Mouse (Mus musculus): ENCODE measurements around the gene Nr2f6. TPM values are rescaled to one million over a fixed set of nuclear protein-coding genes. Genes with fewer than 3 reads are reported as not detected.

The Nr2f6 gene
- polyA plus RNA-seq, 1 experiment from 2014 or later = 21.7 TPM

DNA sequence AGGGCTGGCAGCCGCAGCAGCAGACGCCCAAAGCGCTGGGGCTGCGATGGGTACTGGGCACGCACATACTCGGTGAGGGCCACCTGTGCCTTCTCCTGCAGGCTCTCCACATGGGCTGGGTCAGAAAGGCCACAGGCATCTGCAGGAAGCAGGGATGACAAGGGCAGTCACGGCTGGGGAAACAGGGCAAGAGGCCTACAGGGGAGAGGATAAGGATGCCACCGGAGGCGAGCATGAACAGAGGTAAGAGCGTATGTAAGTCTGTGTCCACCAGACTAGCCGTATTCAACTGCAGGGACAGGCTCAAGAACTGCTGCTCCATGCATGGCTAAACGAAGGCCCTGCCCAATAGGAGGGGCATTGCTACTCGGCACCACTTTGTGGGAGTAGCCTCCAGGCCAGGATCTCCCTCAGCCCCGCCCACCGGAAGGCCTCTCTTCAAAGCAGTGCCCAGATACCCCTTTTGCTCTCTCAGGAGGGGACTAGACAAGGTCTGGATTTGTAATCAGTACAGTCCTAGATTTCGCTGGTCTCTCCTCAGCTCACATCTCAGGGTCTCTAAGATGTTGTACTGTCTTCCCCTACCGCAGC is 7.0 kb downstream of the Nr2f6 start:
- WGBS = 76% methylated on average over 17 of the region's 17 CpGs
- no peak for ATAC-seq
- H3K4me2 ChIP-seq (replicated peaks) = no peak overlapping the region
- H3K27ac ChIP-seq = no peak overlapping the region
- H3K36me3 ChIP-seq = peaks cover 28% of the 10 kb centered on the region
- no peak overlapping the region for H3K4me3 ChIP-seq (replicated peaks)
- peaks cover 16% of the 10 kb centered on the region; the same call in 1 of the 2 replicates for H3K27me3 ChIP-seq
- H3K4me1 ChIP-seq (replicated peaks) = peaks cover 43% of the 10 kb centered on the region
- no peaks in the 10 kb centered on the region for H3K9me3 ChIP-seq
- H3K9ac ChIP-seq (replicated peaks) = no peak overlapping the region

- Histone ChIP-seq H3K4me1 (replicated peaks) (peaks cover 34% of the 10 kb centered on the region), H3K27ac (no peak overlapping the region), H3K9ac (replicated peaks) (no peak overlapping the region), H3K27me3 (peaks cover 15% of the 10 kb centered on the region; the same call in 1 of the 2 replicates), H3K4me2 (replicated peaks) (no peak overlapping the region), H3K4me3 (replicated peaks) (no peak overlapping the region), H3K9me3 (no peaks in the 10 kb centered on the region), H3K36me3 (peaks cover 35% of the 10 kb centered on the region)
- WGBS = 88% methylated on average over 3 of the region's 3 CpGs
- no peak for ATAC-seq
These were observed 8.8 kb downstream of the Nr2f6 start for GRCm38 (mm10) chr8:71373000-71373399.

DNA sequence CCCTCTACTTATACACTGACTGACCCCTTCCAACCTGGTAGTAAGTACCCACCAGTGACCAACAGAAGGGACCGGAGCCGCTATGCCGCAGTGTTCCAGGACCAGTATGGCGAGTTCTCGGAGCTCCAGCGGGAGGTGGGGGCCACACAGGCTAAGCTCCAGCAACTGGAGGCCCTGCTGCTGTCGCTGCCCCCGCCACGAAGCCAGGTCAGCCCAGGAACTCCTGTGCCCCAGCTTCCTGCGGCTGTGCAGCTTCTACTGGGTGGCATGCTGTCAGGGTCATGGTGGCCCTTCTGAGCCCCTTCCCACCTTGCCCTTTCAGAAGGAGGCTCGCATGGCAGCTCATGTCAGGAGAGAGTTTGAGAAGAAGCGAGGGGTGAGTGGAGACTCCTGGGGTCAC is 9.3 kb downstream of the Nr2f6 start:
- Histone ChIP-seq H3K9ac (replicated peaks) (no peak overlapping the region), H3K4me3 (replicated peaks) (no peak overlapping the region), H3K36me3 (peaks cover 30% of the 10 kb centered on the region), H3K27me3 (peaks cover 9% of the 10 kb centered on the region; the same call in 1 of the 2 replicates), H3K4me2 (replicated peaks) (no peak overlapping the region), H3K4me1 (replicated peaks) (peaks cover 39% of the 10 kb centered on the region), H3K9me3 (no peaks in the 10 kb centered on the region), H3K27ac (peak overlapping the region; percentile 39; the same call in 1 of the 2 replicates)
- ATAC-seq = no peak
- WGBS = 85% methylated on average over 12 of the region's 12 CpGs

- H3K4me1 ChIP-seq (replicated peaks) = peaks cover 34% of the 10 kb centered on the region
- WGBS = under 1% methylated on average over 68 of the region's 68 CpGs
- peaks cover 29% of the 10 kb centered on the region for H3K36me3 ChIP-seq
- peak; percentile 86 for ATAC-seq
- H3K9ac ChIP-seq (replicated peaks) = peak within 1 kb of the TSS; percentile 65
- H3K27ac ChIP-seq = peak within 1 kb of the TSS; percentile 81
- no peaks in the 10 kb centered on the region for H3K9me3 ChIP-seq
- H3K4me2 ChIP-seq (replicated peaks) = peak within 1 kb of the TSS; percentile 54
- no peaks in the 10 kb centered on the region for H3K27me3 ChIP-seq
- H3K4me3 ChIP-seq (replicated peaks) = peak within 1 kb of the TSS; percentile 72
These were observed 10.4 kb downstream of the Nr2f6 start, which contains the start of gene Ocel1 for GRCm38 (mm10) chr8:71371236-71371848. Gene Ocel1 (plus strand): TSS chr8:71371298.

DNA sequence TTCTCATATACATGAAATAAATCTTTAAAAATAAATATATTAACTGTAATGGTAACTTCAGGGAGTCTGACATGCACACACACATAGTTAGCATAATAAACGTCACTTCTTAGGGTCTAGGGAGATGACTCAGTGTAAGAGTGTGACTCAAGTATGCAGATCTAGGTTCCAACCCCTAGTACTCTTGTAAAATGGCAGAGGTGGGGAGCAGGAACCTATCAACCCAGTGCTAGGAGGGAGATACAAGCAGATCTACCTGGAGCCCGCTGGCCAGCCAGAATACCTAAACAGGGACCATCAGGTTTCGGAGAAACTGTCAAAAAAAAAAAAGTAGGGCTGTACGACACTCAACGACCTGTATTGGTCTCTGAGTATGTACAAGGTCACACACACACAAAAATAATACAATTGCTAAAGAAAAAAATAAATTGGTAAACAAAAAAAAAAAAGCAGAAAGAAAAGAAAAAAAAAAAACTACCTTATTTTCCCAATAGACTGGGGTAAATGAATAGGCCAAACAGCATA is 11.0 kb downstream of the Nr2f6 start:
- Histone ChIP-seq H3K27ac (peak overlapping the region; percentile 81), H3K9ac (replicated peaks) (peak overlapping the region; percentile 65), H3K4me2 (replicated peaks) (peak overlapping the region; percentile 54), H3K36me3 (peaks cover 29% of the 10 kb centered on the region), H3K27me3 (no peaks in the 10 kb centered on the region), H3K4me1 (replicated peaks) (peaks cover 34% of the 10 kb centered on the region), H3K4me3 (replicated peaks) (peak overlapping the region; percentile 72), H3K9me3 (no peaks in the 10 kb centered on the region)
- whole genome bisulfite sequencing = 23% methylated on average over 5 of the region's 5 CpGs
- no peak for ATAC-seq

DNA sequence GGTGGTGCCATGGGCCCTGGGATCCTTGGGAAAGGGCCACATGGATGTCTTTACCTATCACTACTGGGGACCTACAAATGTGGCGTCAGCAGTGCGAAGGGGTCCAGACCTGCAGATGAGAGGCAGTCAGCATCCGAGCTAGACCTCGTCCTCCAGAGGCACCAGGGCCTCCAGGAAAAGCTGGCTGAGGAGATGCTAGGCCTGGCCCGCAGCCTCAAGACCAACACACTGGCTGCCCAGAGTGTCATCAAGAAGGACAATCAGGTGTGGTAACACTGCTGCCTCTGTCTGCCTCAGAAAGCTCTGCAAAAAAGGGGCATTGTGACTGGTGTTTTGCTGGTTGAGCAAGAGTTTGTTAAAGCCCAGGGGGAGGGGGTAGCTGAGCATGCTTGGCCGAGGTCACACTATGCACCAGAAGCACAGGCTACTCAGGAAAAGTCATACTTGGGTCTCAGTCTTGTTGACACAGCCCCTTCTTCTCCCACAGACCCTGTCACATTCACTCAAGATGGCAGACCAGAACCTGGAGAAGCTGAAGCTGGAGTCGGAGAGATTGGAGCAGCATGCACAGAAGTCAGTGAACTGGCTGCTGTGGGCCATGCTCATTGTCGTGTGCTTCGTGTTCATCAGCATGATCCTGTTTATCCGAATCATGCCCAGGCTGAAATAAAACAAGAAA is 12.6 kb downstream of the Nr2f6 start:
- no peaks in the 10 kb centered on the region for H3K27me3 ChIP-seq
- no peak overlapping the region for H3K4me2 ChIP-seq (replicated peaks)
- ATAC-seq = no peak
- no peak overlapping the region for H3K27ac ChIP-seq
- H3K9me3 ChIP-seq = no peaks in the 10 kb centered on the region
- no peak overlapping the region for H3K9ac ChIP-seq (replicated peaks)
- 93% methylated on average over 10 of the region's 10 CpGs for WGBS
- peaks cover 26% of the 10 kb centered on the region for H3K4me1 ChIP-seq (replicated peaks)
- H3K36me3 ChIP-seq = peaks cover 17% of the 10 kb centered on the region
- H3K4me3 ChIP-seq (replicated peaks) = no peak overlapping the region

GRCm38 (mm10) chr8:71368366-71368765 is 13.4 kb downstream of the Nr2f6 start:
- H3K4me2 ChIP-seq (replicated peaks) = peak overlapping the region; percentile 73
- no peaks in the 10 kb centered on the region for H3K9me3 ChIP-seq
- H3K27me3 ChIP-seq = no peaks in the 10 kb centered on the region
- no peak overlapping the region for H3K27ac ChIP-seq
- H3K9ac ChIP-seq (replicated peaks) = 0 out of 2 replicates have a peak overlapping the region, but pooled peaks have one; percentile 4
- ATAC-seq = no peak
- peaks cover 26% of the 10 kb centered on the region for H3K4me1 ChIP-seq (replicated peaks)
- H3K4me3 ChIP-seq (replicated peaks) = no peak overlapping the region
- H3K36me3 ChIP-seq = peaks cover 9% of the 10 kb centered on the region

DNA sequence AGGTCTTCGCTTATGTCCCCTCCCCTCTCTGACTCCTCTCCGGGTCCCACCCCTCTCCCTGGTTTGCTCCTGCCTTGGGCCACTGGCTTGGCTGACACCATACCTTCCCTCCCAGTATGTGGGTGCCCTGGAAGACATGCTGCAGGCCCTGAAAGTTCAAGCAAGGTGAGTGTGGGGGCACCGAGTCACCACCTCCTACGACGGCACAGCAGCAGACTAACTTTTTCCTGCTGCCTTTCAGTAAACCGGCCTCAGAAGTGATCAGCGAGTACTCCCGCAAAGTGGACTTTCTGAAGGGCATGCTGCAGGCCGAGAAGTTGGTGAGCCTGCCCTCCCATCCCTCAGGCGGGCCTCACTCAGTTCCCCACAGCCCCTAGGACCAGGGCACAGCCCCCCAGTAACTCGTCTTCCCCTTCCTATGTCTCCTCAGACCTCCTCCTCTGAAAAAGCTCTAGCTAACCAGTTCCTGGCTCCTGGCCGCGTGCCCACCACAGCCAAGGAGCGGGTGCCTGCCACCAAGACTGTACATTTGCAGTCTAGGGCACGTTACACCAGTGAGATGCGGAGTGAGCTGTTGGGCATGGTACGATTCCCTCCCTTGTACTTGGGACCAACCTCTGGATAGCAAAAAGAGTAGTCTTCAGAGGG is 14.1 kb downstream of the Nr2f6 start:
- peaks cover 26% of the 10 kb centered on the region for H3K4me1 ChIP-seq (replicated peaks)
- peak; percentile 8; the same call in 1 of the 2 replicates for ATAC-seq

DNA sequence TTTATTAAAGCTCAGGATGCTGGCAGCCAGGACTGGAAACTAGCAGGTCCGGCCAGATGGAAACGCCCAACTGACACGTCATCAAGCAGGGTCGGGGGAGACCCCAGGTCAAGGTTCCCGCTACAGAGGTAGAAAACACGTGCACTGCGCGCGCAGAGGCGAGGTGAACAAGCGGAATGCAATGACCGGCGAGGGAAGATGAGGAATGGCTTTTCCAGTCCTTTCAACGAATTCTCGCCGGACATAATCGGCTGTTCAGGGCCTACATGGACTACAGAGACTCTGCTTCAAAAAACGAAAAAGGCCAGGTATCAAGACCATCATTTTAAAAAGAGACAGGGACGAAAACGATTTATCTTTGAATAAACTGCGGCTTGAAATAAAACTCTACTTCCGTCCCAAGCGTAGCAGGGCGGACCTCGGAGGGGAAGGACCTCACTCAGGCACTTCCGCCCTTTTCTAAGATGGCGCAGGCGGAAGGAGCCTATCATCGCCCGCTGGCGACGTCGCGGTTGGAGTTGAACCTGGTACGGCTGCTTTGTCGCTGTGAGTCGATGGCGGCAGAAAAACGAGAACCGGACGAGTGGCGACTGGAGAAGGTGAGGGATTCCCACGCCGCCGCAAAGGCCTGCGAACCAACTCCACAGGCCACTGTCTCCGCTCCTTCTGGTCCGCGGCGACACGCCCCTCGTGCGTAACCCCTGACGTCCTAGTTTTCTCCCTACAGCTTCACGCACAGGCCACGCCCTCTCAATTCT is 14.8 kb downstream of the Nr2f6 start, which contains the start of gene Use1:
Use1 (plus strand) TSS at position 78 of the 758 bp plus-strand sequence.
- no peaks in the 10 kb centered on the region for H3K27me3 ChIP-seq
- peak within 1 kb of the TSS; percentile 65 for H3K9ac ChIP-seq (replicated peaks)
- peak; percentile 79 for ATAC-seq

More for the DNA sequence above, 14.1 kb downstream of the Nr2f6 start:
- Histone ChIP-seq H3K4me2 (replicated peaks) (peak overlapping the region; percentile 73), H3K4me3 (replicated peaks) (peak overlapping the region; percentile 64), H3K27ac (peak overlapping the region; percentile 91), H3K27me3 (no peaks in the 10 kb centered on the region), H3K9ac (replicated peaks) (peak overlapping the region; percentile 65), H3K36me3 (peaks cover 9% of the 10 kb centered on the region), H3K9me3 (no peaks in the 10 kb centered on the region)
- WGBS = 53% methylated on average over 17 of the region's 17 CpGs

DNA sequence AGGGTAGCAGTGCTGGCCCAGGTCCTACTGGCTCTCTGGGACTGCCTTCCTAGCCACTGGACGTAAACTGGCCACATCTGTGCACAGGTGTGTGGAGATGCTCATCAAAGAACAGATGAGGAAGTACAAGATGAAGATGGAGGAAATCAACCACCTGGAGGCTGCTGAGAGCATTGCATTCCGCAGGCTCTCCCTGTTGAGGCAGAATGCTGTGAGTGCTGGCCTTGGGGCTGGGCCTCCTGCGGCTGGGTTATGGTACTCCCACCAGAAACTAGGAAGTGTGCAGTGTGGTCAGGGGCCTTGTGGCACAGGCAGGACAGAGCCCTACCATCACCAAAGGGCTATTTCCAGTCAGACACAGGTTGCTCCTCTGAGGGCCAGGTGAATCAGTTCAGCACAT is 23.7 kb downstream of the Nr2f6 start:
- H3K9ac ChIP-seq (replicated peaks) = no peak overlapping the region
- WGBS = 89% methylated on average over 3 of the region's 3 CpGs
- H3K36me3 ChIP-seq = peaks cover 80% of the 10 kb centered on the region
- H3K4me3 ChIP-seq (replicated peaks) = no peak overlapping the region
- no peaks in the 10 kb centered on the region for H3K27me3 ChIP-seq
- H3K9me3 ChIP-seq = no peaks in the 10 kb centered on the region
- no peak overlapping the region for H3K4me2 ChIP-seq (replicated peaks)
- H3K4me1 ChIP-seq (replicated peaks) = no peaks in the 10 kb centered on the region
- no peak overlapping the region for H3K27ac ChIP-seq
- ATAC-seq = no peak

More for the DNA sequence above, 14.8 kb downstream of the Nr2f6 start, which contains the start of gene Use1:
- Histone ChIP-seq H3K4me2 (replicated peaks) (peak within 1 kb of the TSS; percentile 73), H3K36me3 (peaks cover 9% of the 10 kb centered on the region), H3K4me3 (replicated peaks) (peak within 1 kb of the TSS; percentile 64), H3K27ac (peak within 1 kb of the TSS; percentile 91), H3K4me1 (replicated peaks) (peaks cover 26% of the 10 kb centered on the region), H3K9me3 (no peaks in the 10 kb centered on the region)
- under 1% methylated on average over 56 of the region's 56 CpGs for WGBS

DNA sequence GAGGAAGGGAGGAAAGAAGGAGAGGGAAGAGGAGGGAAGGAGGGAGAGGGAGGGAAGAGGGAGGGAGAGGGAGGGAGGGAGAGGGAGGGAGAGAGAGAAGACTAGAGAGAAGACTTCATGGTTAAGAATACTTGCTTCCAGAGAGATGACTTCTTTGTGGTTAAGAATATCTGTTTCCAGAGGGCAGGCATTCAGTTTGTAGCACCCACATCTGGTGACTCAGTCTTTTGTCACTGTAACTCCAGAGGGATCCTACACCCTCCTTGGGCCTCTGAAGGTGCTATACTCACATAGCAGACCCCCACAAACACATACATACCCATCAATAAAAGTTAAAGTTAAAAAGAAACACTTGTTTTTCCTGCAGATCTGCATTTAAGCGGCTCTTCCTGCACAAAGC is 30.2 kb downstream of the Nr2f6 start:
- peaks cover 97% of the 10 kb centered on the region for H3K36me3 ChIP-seq
- no peak overlapping the region for H3K4me3 ChIP-seq (replicated peaks)
- H3K27ac ChIP-seq = no peak overlapping the region
- no peaks in the 10 kb centered on the region for H3K27me3 ChIP-seq
- no peaks in the 10 kb centered on the region for H3K9me3 ChIP-seq
- no peak overlapping the region for H3K4me2 ChIP-seq (replicated peaks)
- no peak for ATAC-seq
- H3K4me1 ChIP-seq (replicated peaks) = no peaks in the 10 kb centered on the region
- H3K9ac ChIP-seq (replicated peaks) = no peak overlapping the region
- 100% methylated on average over 1 of the region's 1 CpGs for WGBS

Data from midbrain, embryonic 13.5 days (tissue).